Mouse (Mus musculus): Measurements from ENCODE around the gene Mgat3. TPM values are rescaled to one million over a fixed set of nuclear protein-coding genes. Genes with fewer than 3 reads are reported as not detected.
A peak's percentile ranks its signal among the peaks of the same experiment; 100 is the strongest.

Gene Mgat3
- total RNA-seq (2021), result 1 to 10 TPM; 1.6 to 2.0 TPM
- long read RNA-seq, experiment 1, partial matches to known transcripts, result 0 of 1 reads
- long read RNA-seq, experiment 1, other reads (novel, unspliced or antisense), result 1 of 1 reads
- long read RNA-seq, experiment 2, full-length matches to known transcripts, result 2 of 2 reads
- long read RNA-seq, experiment 2, partial matches to known transcripts, result 0 of 2 reads
- long read RNA-seq, experiment 2, other reads (novel, unspliced or antisense), result 0 of 2 reads

GRCm38 (mm10) chr15:80173001-80173771 is at the start of gene Mgat3:
Mgat3 (plus strand) TSS chr15:80173721.
- intact Hi-C loops (cut with DNase I), result no loop called here
- DNase-seq, result peak; percentile 41 to 43

- DNase-seq, result no peak
- intact Hi-C loops (cut with DNase I), result no loop called here
Measured at GRCm38 (mm10) chr15:80124651-80125050, 48.9 kb upstream of the Mgat3 start.

- intact Hi-C loops (cut with DNase I), result no loop called here
- no peak for DNase-seq
Measured at GRCm38 (mm10) chr15:80127191-80127590, 46.3 kb upstream of the Mgat3 start.

GRCm38 (mm10) chr15:80129982-80130381 is 43.5 kb upstream of the Mgat3 start:
- intact Hi-C loops (cut with DNase I), result loop anchor here (5.0 kb wide), 2 partner anchors 38 to 97 kb away; partner anchors contain the start of genes Rpl3 and Syngr1
- DNase-seq, result no peak

- intact Hi-C loops (cut with DNase I), result loop anchor here (5.0 kb wide), 2 partner anchors 38 to 97 kb away; partner anchors contain the start of genes Rpl3 and Syngr1
- no peak for DNase-seq
Measured at GRCm38 (mm10) chr15:80130689-80131088, 42.8 kb upstream of the Mgat3 start.

- no peak for DNase-seq
- intact Hi-C loops (cut with DNase I), result loop anchor here (5.0 kb wide), 2 partner anchors 39 to 96 kb away; partner anchors contain the start of genes Rpl3 and Syngr1
Measured at GRCm38 (mm10) chr15:80131421-80131820, 42.1 kb upstream of the Mgat3 start.

GRCm38 (mm10) chr15:80132452-80132851 is 41.1 kb upstream of the Mgat3 start:
- no peak for DNase-seq
- intact Hi-C loops (cut with DNase I), result loop anchor here (5.0 kb wide), 2 partner anchors 40 to 95 kb away; partner anchors contain the start of genes Rpl3 and Syngr1

GRCm38 (mm10) chr15:80132993-80133586 is 40.4 kb upstream of the Mgat3 start, which contains the start of gene Tab1:
Tab1 (plus strand) TSS chr15:80133127.
- intact Hi-C loops (cut with DNase I), result loop anchor here (5.0 kb wide), 2 partner anchors 41 to 94 kb away; partner anchors contain the start of genes Rpl3 and Syngr1
- peak; percentile 94 to 97 for DNase-seq

GRCm38 (mm10) chr15:80133682-80134449 is 39.7 kb upstream of the Mgat3 start:
- intact Hi-C loops (cut with DNase I), result loop anchor here (5.0 kb wide), 2 partner anchors 42 to 93 kb away; partner anchors contain the start of genes Rpl3 and Syngr1

GRCm38 (mm10) chr15:80134450-80134847 is 39.1 kb upstream of the Mgat3 start:
- intact Hi-C loops (cut with DNase I), result loop anchor here (5.0 kb wide), 2 partner anchors 42 to 93 kb away; partner anchors contain the start of genes Rpl3 and Syngr1
- peak; percentile 28 to 33 for DNase-seq

More at GRCm38 (mm10) chr15:80133682-80134449, 39.7 kb upstream of the Mgat3 start:
- peak; percentile 21 to 34 for DNase-seq

- intact Hi-C loops (cut with DNase I), result no loop called here
- DNase-seq, result no peak
Measured at GRCm38 (mm10) chr15:80135499-80135898, 38.0 kb upstream of the Mgat3 start.

- DNase-seq, result no peak
- intact Hi-C loops (cut with DNase I), result no loop called here
Measured at GRCm38 (mm10) chr15:80136645-80137044, 36.9 kb upstream of the Mgat3 start.

- DNase-seq, result no peak
- intact Hi-C loops (cut with DNase I), result no loop called here
Measured at GRCm38 (mm10) chr15:80137945-80138791, 35.4 kb upstream of the Mgat3 start.

GRCm38 (mm10) chr15:80140302-80140701 is 33.2 kb upstream of the Mgat3 start:
- intact Hi-C loops (cut with DNase I), result no loop called here
- DNase-seq, result no peak

- intact Hi-C loops (cut with DNase I), result no loop called here
- no peak for DNase-seq
Measured at GRCm38 (mm10) chr15:80140878-80141277, 32.6 kb upstream of the Mgat3 start.

GRCm38 (mm10) chr15:80142130-80142529 is 31.4 kb upstream of the Mgat3 start:
- DNase-seq, result no peak
- intact Hi-C loops (cut with DNase I), result no loop called here

- intact Hi-C loops (cut with DNase I), result no loop called here
- no peak for DNase-seq
Measured at GRCm38 (mm10) chr15:80143760-80144159, 29.8 kb upstream of the Mgat3 start.

GRCm38 (mm10) chr15:80145397-80145796 is 28.1 kb upstream of the Mgat3 start:
- intact Hi-C loops (cut with DNase I), result no loop called here
- DNase-seq, result no peak

- DNase-seq, result no peak
- intact Hi-C loops (cut with DNase I), result no loop called here
Measured at GRCm38 (mm10) chr15:80146153-80146552, 27.4 kb upstream of the Mgat3 start.
